Mouse (Mus musculus) neural tube, embryonic 11.5 days (tissue): ENCODE measurements around the gene Rftn1. TPM values are rescaled to one million over a fixed set of nuclear protein-coding genes. Genes with fewer than 3 reads are reported as not detected.

Experiments used
- ATAC-seq: fragments of 200-750 bp; cut with Nextera tagmentation; 2 replicates; pipeline ENCODE4 v1.8.0; 2017; ENCODE audit warnings: moderate number of reproducible peaks, mild to moderate bottlenecking, moderate TSS enrichment, moderate library complexity; ENCODE audit not compliant: insufficient read depth, low FRiP score, low TSS enrichment
- DNase-seq: peaks from one replicate; pipeline ENCODE4 v3.0.0-alpha.2; 2015; ENCODE audit warnings: low spot score
- H3K27ac ChIP-seq: fragments of 300-500 bp; sonication (generic); 2 replicates; pipeline ENCODE4 v1.5.1; 2014; ENCODE audit warnings: low read depth, mild to moderate bottlenecking, low read length
- H3K27me3 ChIP-seq: fragments of 300-500 bp; sonication (generic); 2 replicates; pipeline ENCODE4 v1.6.1; 2014; ENCODE audit warnings: mild to moderate bottlenecking, low read length, mixed read lengths; ENCODE audit not compliant: control insufficient read depth, insufficient read depth
- H3K36me3 ChIP-seq: fragments of 300-500 bp; sonication (generic); 2 replicates; pipeline ENCODE4 v1.6.1; 2014; ENCODE audit warnings: mild to moderate bottlenecking, low read length, moderate library complexity, mixed read lengths; ENCODE audit not compliant: control insufficient read depth, insufficient read depth
- H3K4me1 ChIP-seq: fragments of 300-500 bp; sonication (generic); 2 replicates; pipeline ENCODE4 v1.6.1; 2014; ENCODE audit warnings: low read length, mixed read lengths; ENCODE audit not compliant: control insufficient read depth, insufficient read depth
- H3K4me2 ChIP-seq: fragments of 300-500 bp; sonication (generic); 2 replicates; pipeline ENCODE4 v1.6.1; 2014; ENCODE audit warnings: low read depth, mild to moderate bottlenecking, moderate library complexity
- H3K4me3 ChIP-seq: fragments of 300-500 bp; sonication (generic); 2 replicates; pipeline ENCODE4 v1.5.1; 2014; ENCODE audit warnings: low read depth, low read length
- H3K9ac ChIP-seq: fragments of 300-500 bp; sonication (generic); 2 replicates; pipeline ENCODE4 v1.6.1; 2014; ENCODE audit warnings: mild to moderate bottlenecking, low read length
- H3K9me3 ChIP-seq: fragments of 300-500 bp; sonication (generic); 2 replicates; pipeline ENCODE4 v1.6.1; 2016; ENCODE audit warnings: low read length; ENCODE audit not compliant: control insufficient read depth
- WGBS: fragments of 180-500 bp; shearing (Covaris S2); extraction: QIAGEN DNeasy Blood & Tissue Kit; methylation state at CpG from one replicate; pipeline ENCODE4 v1.1.7; 2014; 5-methylcytosine and 5-hydroxymethylcytosine counted together
- polyA plus RNA-seq: library from polyadenylated mRNA; unstranded; fragments of >200 nt; fragmentation: Nextera tagmentation; extraction: Ambion mirVana; gene quantifications from 2 replicates; pipeline ENCODE4 v1.2.1, GENCODE M21; 2014

Rftn1 gene
- polyA plus RNA-seq, 1 experiment from 2014 or later, result 6.9 TPM

DNA sequence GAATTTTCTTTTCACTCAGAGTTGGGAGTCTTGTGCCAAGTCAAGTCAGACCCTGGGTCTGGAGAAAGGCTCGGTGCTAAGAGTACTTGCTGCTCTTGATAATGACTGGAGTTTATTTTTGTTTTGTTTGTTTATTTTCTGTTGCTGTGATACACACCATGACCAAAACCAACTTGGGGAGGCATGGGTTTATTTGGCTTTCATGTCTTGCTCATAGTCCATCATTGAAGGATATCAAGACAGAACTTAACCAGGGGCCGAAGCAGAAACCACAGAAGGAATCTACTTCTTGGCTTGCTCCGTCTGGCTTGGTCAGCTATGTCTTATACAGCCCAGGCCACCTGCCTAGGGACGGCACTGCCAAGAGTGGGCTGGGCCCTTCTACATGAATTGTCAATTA, 109.5 kb downstream of the Rftn1 start:
- H3K4me3 ChIP-seq, result no peak overlapping the region
- ATAC-seq (no peak), DNase-seq (no peak)
- no peak overlapping the region for H3K27ac ChIP-seq
- no peak overlapping the region for H3K4me2 ChIP-seq
- no peaks in the 10 kb centered on the region for H3K4me1 ChIP-seq
- no peak overlapping the region for H3K9ac ChIP-seq
- no peaks in the 10 kb centered on the region for H3K27me3 ChIP-seq
- no peaks in the 10 kb centered on the region for H3K9me3 ChIP-seq
- 84% methylated on average over 4 of the region's 4 CpGs for WGBS
- H3K36me3 ChIP-seq, result no peaks in the 10 kb centered on the region

GRCm38 (mm10) chr17:50078749-50079148, 111.7 kb downstream of the Rftn1 start:
- Histone ChIP-seq H3K4me2 (no peak overlapping the region), H3K9ac (no peak overlapping the region), H3K4me1 (no peaks in the 10 kb centered on the region), H3K36me3 (no peaks in the 10 kb centered on the region), H3K4me3 (no peak overlapping the region), H3K27me3 (no peaks in the 10 kb centered on the region), H3K9me3 (no peaks in the 10 kb centered on the region), H3K27ac (no peak overlapping the region)
- ATAC-seq (no peak), DNase-seq (no peak)
- 92% methylated on average over 6 of the region's 6 CpGs for WGBS

GRCm38 (mm10) chr17:50072982-50073965, 117.2 kb downstream of the Rftn1 start:
- no peaks in the 10 kb centered on the region for H3K36me3 ChIP-seq
- no peak overlapping the region for H3K4me2 ChIP-seq
- no peak for ATAC-seq
- H3K9me3 ChIP-seq, result no peaks in the 10 kb centered on the region
- no peak for DNase-seq
- H3K27ac ChIP-seq, result no peak overlapping the region
- H3K27me3 ChIP-seq, result no peaks in the 10 kb centered on the region
- no peak overlapping the region for H3K4me3 ChIP-seq
- H3K9ac ChIP-seq, result no peak overlapping the region
- H3K4me1 ChIP-seq, result no peaks in the 10 kb centered on the region
- 94% methylated on average over 23 of the region's 23 CpGs for WGBS

GRCm38 (mm10) chr17:50071602-50071988, 118.9 kb downstream of the Rftn1 start:
- H3K9ac ChIP-seq, result no peak overlapping the region
- no peak overlapping the region for H3K4me3 ChIP-seq
- no peaks in the 10 kb centered on the region for H3K36me3 ChIP-seq
- no peak for DNase-seq
- no peaks in the 10 kb centered on the region for H3K4me1 ChIP-seq
- H3K4me2 ChIP-seq, result no peak overlapping the region
- no peak overlapping the region for H3K27ac ChIP-seq
- no peak for ATAC-seq
- WGBS, result 76% methylated on average over 6 of the region's 6 CpGs
- no peaks in the 10 kb centered on the region for H3K27me3 ChIP-seq
- H3K9me3 ChIP-seq, result no peaks in the 10 kb centered on the region

GRCm38 (mm10) chr17:50070822-50071601, 119.5 kb downstream of the Rftn1 start:
- 85% methylated on average over 7 of the region's 7 CpGs for WGBS
- H3K36me3 ChIP-seq, result no peaks in the 10 kb centered on the region
- no peaks in the 10 kb centered on the region for H3K9me3 ChIP-seq
- no peak overlapping the region for H3K4me2 ChIP-seq
- no peak overlapping the region for H3K4me3 ChIP-seq
- DNase-seq (no peak), ATAC-seq (no peak)
- no peaks in the 10 kb centered on the region for H3K4me1 ChIP-seq
- no peaks in the 10 kb centered on the region for H3K27me3 ChIP-seq
- H3K9ac ChIP-seq, result no peak overlapping the region
- H3K27ac ChIP-seq, result no peak overlapping the region

DNA sequence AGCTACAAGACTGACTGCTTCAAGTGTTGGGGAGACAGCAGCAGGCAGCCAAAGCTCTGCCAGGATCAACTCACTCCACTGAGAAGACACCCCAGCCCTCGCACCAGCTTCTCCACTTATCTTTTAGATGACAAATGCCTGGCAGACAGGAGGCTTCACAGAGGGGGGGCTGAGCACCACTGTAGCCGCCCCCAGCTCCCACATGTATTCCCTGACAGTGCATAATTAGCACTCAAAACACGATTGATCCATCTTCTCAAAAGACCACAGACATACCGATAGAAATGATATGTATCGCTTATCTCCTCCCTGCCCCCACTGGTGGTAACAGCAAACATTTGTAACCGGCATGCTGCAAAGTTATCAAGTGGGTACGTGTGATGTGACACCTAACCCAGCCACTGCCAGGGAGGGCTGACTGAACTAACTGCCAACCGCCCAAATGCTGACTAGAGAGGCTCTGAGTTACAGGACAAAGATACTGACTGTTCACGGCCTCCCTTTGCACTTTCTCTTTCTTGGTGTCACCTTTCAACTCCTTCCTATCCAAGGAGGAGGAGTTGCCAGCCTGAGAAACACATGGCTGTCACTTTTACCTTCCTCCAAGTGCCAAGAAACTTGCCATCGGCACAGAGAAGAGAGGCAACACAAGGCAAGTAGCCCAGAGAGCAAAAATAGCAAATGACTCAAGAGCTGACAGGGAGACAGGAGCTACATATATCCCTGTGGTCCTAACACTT, 120.4 kb downstream of the Rftn1 start:
- no peak for DNase-seq
- ATAC-seq, result no peak
- 44% methylated on average over 10 of the region's 10 CpGs for WGBS

DNA sequence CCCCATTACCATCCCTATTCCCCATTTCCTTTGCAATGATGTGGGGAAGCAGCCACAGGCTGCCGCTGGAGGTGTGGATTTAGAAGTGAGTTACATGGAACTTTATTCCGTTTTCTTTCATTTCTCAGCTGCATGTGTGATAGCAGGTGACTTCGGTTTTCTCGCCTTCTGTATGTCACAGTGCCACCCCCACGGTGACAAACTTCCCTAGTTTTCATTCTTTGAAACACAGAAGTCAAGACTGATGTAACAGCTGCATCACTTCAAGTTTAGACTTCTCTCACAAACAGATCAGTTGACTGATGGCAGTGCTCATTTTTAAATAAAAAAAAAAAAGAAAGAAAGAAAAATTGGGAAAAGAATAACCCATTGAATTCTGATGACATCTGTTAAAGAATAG, 121.3 kb downstream of the Rftn1 start:
- Histone ChIP-seq H3K9ac (no peak overlapping the region), H3K27ac (no peak overlapping the region), H3K27me3 (no peaks in the 10 kb centered on the region), H3K4me1 (no peaks in the 10 kb centered on the region), H3K9me3 (no peaks in the 10 kb centered on the region), H3K4me2 (no peak overlapping the region), H3K4me3 (no peak overlapping the region), H3K36me3 (no peaks in the 10 kb centered on the region)
- no peak for DNase-seq
- ATAC-seq, result no peak
- 86% methylated on average over 5 of the region's 5 CpGs for WGBS

More for the DNA sequence above, 120.4 kb downstream of the Rftn1 start:
- Histone ChIP-seq H3K4me2 (no peak overlapping the region), H3K36me3 (no peaks in the 10 kb centered on the region), H3K9me3 (no peaks in the 10 kb centered on the region), H3K9ac (no peak overlapping the region), H3K27me3 (no peaks in the 10 kb centered on the region), H3K4me3 (no peak overlapping the region), H3K4me1 (no peaks in the 10 kb centered on the region), H3K27ac (no peak overlapping the region)

- DNase-seq, result no peak
- Histone ChIP-seq H3K4me1 (no peaks in the 10 kb centered on the region), H3K27ac (no peak overlapping the region), H3K4me3 (no peak overlapping the region), H3K36me3 (no peaks in the 10 kb centered on the region), H3K9me3 (no peaks in the 10 kb centered on the region), H3K4me2 (no peak overlapping the region), H3K9ac (no peak overlapping the region), H3K27me3 (no peaks in the 10 kb centered on the region)
- no peak for ATAC-seq
- WGBS, result 83% methylated on average over 10 of the region's 10 CpGs
These were observed 121.8 kb downstream of the Rftn1 start for GRCm38 (mm10) chr17:50068681-50069138.
